Mouse (Mus musculus): ENCODE results near the gene Ptprf.

The Ptprf gene

DNA sequence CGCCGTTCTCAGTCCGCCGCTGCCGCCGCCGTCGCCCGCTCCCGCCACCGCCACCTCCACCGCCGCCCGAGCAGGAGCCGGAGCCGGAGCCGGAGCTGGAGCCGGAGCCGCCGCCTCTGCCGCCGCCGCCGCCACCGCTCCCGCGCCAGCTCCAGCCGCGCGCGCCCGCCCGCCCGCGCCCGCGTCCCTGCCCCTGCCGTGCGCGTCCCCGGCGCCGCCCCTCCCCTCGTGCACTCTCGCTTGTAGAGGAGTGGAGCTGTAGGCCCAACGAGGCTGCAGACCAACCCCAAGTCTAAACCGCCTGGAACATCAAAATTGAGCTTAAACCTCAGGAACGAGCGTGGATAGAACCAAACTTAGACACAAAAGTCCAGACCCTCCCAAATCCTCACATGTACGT lies at the start of gene Ptprf:
Ptprf (minus strand) TSS at position 175 of the 400 bp plus-strand sequence.
- DNase-seq (ENCODE audit: low read depth, low spot score): no peak

DNA sequence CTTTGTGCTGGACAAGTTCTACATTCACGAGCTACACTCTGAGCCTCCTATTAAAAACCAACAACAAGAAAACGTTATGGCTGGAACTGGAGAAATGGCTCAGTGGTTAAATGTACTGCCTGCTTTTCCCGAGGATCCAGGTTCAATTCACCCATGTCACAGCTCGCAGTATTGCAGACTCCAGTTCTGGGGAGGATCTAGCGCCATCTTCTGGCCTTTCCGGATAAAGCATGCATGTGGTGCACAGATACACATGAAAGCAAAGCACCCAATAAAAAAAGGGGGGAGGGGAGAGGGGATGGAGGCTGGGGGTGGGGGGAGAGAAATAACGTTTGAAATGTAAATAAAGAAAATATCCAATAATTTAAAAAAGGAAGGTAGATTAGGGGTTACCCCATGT lies 45.5 kb upstream of the Ptprf start:
- no peak for DNase-seq (ENCODE audit: low read depth, low spot score)

DNA sequence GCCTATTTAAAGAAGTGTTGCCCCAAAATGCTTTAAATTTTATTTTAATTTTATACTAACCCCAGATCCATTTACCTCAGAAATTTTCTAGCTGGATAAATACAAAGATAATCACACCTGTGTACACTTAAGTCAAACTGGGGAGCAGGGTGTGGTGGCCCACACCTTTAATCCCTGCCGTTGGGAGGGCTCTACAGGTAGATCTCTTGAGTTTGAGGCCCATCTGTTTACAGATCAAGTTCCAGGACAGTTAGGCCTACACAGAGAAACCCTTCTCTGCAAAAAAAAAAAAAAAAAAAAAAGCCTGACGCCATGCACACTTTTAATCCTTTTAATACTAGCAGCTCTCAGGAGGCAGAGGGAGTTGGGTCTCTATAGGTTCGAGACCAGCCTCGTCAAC lies 44.8 kb upstream of the Ptprf start:
- no peak for DNase-seq (ENCODE audit: low read depth, low spot score)

DNA sequence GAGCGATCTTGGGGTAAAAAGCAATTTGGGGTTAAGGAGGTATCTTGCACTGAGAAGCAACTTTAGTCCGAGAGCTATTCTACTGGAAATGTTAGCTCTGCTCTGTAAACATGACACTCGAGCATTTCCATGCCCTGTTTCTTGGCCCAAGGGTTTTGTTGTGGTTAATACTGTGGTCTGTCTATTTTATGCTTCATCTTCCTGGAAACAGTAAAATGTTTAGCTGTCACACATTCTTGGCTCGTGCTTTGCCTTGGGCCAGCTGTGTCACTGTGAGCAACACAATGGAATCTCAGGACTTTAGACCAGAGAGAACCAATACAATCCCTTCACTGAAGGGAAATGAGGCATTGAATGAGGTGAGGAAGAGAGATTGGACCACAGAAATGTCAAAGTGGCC lies 40.6 kb upstream of the Ptprf start:
- peak; percentile 84 for DNase-seq (ENCODE audit: low read depth, low spot score)

DNA sequence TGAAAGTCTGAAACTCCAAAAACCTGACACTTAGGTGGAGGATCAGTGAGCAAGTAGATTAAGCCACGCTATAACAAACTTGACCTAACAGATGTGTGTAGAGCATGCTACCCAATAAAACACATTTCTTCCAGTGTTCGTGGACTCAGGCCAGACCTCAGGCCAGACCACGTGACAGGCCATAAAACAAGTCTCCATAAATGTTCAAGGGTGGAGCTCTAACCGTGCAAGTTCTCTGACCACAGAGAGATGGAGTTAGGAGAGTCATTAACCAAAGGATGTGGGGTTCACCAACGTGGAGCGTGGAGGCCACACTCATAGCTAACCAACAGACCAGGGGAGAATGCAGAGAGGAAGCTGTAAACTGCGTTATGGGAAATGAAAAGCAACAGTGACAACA lies 35.3 kb upstream of the Ptprf start:
- DNase-seq (ENCODE audit: low read depth, low spot score): peak; percentile 71

DNA sequence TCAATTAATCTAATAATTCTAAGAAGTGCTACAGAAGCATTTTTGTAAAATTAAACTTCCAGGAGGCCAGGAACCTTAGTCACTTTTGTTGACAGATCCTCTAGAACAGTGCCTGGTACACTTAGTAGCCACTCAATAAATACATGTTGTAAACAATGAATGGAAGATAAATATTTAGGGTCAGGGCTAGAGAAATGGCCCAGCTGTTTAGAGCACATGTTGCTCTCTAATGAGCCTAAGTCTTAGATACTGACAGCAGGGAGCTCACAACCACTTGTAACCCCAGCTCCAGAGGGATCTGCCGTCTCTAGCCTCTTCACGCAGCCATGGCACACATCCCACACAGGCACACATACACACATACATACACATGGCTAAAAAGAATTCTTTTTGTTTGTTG lies 29.4 kb upstream of the Ptprf start:
- DNase-seq (ENCODE audit: low read depth, low spot score): no peak

DNA sequence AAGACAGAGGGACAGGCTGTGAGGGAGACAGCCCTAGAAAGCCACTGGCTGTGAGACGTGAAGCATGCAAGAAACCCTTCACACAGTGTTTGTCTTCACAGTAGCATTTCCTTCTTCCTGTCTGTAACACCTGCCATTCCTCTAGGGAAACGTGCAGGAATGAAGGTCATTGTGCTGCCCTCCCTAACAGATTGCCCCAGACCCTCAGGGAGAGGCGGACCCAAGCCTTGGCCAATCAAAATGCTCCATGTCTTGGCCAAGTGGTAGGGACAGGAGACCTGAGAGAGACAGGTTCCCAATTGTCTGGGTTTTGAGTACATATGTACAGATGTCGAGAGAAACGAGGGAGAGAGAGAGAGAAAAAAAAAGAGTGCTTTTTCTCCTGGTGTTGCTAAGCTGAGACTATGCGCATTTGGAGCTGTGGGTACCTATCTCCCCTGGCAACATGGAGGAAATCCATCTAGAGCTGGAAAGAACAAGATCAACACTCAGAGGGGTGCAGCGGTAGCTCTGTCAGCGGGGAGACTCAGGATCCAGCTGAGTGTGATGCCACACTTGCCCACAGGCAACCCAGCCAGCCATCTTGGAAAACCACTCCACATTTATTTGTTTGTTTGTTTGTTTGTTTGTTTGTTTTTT lies 28.6 kb upstream of the Ptprf start:
- DNase-seq (ENCODE audit: low read depth, low spot score): no peak

DNA sequence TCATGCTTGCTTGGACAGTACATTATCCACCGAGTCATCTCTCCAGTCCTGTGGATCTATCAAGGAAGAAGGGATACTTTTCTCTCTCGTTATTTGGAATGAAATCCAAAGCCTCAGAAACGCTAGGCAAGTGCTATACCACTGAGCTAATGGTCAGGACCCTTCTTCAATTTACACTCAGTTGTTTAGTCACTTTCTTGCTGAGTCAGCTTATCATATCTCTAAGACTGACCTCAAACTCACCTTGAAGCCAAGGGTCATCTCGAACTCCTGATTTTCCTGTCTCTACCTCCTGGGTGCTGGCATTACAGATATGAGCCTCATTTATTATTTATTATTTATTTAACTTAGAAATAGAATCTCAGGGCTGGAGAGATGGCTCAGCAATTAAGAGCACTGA lies 25.5 kb upstream of the Ptprf start:
- DNase-seq (ENCODE audit: low read depth, low spot score): no peak

DNA sequence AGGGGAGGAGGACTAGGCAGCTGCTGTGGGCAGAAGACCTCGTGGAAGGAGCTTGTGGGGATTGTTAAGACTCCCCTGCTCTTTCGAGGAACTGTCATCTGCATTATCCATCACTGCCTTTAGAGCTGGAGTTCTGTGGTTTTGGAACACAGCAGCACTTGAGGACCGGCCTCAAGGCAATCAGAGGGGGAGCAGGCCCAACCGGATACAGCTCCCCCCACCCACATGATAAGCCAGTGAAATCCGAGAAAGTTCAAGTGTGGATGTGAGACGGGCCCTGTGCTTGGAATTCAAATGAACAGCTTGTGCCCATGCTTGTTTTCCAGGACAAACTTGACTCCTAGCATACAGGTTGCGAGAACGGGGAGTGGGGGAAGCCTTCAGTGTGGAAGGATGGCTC lies 24.1 kb upstream of the Ptprf start:
- DNase-seq (ENCODE audit: low read depth, low spot score): no peak

DNA sequence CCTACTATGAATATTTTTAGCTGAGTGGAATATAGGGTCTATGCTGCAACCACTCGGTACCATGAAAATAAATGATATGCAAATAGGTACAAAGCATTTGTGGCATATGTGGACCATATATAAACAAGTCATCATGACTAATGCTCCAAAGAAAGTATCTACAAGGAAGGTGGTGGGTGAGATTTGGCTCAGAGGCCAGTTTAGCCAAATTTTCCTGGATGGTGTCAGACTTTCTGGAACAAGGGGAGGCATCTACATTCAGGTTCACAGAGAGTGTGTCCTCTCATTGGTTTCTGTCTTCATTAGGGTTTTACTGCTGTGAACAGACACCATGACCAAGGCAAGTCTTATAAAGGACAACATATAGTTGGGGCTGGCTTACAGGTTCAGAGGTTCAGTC lies 19.3 kb upstream of the Ptprf start:
- no peak for DNase-seq (ENCODE audit: low read depth, low spot score)

DNA sequence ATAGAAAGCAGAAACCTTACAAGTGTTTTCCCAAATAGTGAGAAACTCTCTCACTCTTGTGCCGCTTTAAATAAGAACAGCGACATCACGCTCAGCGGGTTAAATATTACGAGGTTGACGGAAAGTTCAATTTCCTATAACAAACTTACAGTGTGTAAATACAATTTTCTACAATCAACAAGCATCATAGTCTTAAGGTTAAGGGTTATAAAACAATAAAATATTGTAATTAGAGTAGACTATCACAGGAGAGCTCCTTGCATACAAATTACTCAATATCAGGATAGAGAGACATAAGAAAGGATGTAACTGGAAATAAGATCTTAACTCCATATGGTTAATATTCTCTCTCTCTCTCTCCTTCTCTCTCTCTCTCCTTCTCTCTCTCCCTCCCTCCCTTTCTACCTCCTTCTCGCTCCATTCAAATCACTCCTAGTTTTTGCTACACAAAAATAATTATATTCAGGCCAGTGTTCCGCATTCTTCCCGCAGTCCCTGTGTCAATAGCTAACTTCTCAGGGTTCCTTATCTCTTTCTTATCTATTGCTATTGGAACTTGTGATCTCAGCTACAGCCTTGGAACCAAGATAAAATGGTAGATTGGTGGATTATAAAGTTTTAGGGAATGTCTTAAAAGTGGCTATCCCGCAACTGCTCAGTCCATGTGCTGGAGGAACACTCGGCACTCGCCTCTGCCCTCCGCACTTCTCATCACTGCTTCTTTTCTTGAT lies 16.5 kb upstream of the Ptprf start:
- DNase-seq (ENCODE audit: low read depth, low spot score): no peak

DNA sequence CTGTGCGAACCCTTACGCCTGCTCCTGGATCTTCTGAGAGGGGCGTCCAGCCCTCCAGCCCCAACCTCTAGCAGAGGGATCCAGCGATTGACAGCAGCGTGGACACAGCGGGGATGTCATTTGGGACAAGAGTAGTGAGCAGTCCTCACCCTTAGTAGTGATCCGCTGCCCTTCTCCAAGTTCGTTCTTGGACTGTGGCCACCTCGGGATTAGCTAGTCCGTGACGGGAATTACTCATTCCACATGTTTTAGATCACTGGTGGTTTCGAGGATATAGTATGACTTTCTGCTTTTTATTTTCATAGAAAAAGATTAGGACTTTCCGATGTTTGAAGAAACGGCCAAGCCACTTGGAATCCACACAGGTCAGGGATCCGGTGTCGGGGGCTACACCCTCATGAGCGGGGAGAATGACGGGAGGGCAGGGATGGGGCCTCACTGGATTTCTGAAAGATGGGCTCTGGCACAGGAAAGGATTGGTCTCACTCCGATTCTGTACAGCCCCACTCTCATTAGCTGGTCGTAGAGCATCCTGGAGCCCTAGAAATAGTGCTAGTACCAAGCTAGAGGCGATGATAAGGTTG lies 15.0 kb upstream of the Ptprf start:
- peak; percentile 30 for DNase-seq (ENCODE audit: low read depth, low spot score)

DNA sequence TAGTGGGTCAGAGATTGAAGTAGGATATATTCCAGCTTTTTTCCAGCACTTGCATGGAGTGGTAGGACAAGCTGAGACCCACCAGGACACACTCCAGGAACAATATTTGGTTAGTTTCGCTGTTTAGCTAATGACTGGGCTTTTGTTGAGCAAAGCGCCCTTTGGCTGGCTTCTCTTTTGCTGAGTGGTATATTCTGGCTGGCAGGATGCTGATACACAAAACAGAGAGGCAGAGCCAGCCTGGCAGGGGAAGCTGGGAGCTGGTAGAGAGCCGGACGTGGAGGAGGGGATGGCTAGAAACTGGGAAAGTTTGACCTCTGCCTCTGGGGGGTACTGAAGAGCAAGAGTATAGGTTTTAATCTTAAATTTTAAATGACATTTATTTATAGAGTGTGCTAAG lies 13.8 kb upstream of the Ptprf start:
- DNase-seq (ENCODE audit: low read depth, low spot score): no peak

DNA sequence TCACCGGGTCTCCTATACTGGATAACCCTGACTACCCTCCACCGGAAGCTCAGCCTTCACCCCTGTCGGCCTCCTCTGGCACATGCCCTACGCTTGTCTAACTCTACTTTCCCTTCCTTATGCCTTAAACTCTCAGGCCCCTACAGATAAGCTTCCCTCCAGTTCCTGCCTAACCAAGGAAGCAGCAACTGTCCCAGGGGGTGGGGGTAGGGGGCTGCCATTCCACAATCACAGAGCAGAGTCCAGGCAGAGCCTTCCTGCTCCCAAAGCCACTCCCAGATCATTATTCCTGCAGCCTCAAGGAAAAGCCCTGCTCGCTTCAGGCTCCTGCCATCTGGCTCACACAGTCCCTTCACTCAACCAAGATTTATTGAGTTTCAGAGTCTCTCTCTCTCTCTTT lies 6.6 kb upstream of the Ptprf start:
- no peak for DNase-seq (ENCODE audit: low read depth, low spot score)

DNA sequence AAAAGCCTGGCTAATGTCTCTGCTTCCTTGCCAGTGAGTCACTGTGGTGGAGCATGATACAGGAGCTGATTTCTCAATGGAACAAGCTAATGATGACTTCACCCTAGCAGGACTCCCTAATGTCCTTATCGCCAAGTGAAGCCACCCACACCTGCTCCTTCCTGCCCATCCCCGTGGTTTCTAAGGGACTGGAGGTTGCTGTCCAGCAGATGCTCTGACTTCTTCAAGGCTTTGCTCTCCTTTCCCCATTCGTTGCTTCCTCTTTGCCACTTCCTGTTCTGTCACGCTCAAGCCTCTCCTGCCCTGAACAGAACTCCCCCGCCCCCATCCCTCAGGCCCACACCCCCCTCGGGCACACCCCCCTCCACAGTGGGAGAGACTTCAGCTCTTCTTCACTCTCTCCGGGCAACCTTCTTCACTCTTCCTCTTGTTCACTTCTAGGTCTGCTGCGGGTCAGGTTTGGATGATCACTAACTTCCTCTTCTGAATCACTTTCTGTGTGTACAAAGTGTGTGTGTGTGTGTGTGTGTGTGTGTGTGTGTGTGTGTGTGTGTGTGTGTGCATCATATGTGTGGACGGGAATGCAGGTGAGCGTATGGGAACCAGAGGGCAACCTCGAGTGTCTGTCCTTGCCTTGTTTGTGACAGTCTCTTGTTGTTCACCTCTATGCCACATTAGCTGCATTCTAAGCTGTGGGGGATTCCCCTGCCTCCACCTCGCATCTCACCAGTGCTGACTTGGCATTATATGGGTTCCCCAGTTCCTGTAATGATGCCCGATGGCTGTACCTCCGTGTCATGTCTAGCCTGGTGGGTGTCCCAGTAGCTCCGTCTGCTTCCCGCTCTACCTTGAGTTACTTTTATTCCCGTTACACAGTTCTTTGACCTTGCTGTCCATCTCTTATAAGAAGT lies 4.7 kb upstream of the Ptprf start:
- DNase-seq (ENCODE audit: low read depth, low spot score): peak; percentile 71

DNA sequence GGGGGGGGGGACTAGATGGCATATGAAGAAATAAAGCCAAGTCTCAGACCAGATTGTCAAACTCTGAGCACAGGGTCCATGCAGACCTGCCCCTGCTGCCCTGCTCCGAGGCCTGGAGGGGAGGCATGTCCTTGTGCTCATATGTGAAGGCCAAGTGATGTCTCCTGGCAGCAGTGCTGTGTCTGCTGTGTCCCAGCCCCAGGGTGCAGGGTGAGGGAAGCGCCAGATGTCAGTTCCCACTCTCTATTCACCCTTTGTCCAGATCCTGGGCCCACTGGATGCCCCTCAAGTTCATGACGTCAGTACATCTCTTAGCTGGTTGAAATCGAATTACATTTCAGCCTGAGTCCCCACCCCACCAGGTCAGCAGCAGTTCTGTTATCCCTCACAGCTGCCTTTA lies 3.6 kb upstream of the Ptprf start:
- no peak for DNase-seq (ENCODE audit: low read depth, low spot score)

DNA sequence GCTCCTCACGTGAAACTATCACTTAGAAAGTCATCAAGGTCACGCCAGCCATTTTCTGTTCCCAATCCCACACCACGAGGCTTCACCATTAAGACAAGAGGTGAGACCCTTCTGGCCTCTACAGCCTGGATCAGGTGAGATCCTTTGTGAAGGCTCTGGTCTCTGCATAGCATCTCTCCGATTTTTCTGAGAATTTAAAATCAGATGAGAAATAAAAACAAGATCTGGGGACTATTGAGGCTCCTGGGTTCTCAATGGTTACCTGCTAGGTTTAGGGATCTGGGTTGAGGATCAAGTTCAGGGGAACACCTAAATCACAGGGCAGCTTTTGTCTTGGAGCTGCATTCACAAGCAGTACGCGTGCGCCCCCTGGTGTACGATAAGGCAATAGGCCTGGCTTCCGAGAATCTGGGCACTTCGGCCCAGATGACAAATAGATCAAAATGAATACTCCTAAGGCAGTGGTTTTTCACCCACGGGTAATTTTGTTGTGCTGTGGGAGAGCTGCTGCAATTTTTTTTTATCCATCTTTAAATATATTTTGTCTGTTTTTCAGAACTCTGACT lies 1.6 kb upstream of the Ptprf start:
- DNase-seq (ENCODE audit: low read depth, low spot score): peak; percentile 77

DNA sequence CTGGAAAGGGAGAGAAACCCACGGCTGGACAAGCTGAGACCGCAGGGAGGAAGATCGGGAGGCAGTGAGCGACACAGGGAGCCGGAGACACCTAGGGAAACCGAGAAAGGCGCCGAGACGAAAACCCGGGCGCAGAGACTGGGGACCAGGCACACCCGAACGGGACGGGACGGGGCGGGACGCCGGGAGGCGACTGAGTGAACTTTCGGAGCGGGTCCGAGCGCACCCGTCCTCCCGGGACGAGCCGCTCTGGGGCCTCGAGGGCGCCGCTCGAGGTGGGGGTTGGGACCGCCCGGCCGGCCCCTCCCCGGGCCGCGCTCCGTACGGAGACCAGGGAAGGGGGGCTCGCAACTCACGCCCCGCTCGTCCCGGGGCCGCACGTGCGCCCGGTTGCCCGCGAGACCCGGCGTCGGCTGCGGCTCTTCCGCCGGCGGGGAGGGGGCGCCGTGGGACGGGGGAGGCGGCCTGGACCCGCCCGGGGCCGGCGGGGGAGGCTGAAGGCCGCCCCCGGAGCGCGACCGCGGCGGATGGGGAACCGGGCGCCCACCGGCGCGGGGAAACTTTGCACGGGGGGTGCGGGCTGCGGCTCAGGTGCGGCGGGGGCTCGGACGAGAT lies 682 bp downstream of the Ptprf start:
- no peak for DNase-seq (ENCODE audit: low read depth, low spot score)

DNA sequence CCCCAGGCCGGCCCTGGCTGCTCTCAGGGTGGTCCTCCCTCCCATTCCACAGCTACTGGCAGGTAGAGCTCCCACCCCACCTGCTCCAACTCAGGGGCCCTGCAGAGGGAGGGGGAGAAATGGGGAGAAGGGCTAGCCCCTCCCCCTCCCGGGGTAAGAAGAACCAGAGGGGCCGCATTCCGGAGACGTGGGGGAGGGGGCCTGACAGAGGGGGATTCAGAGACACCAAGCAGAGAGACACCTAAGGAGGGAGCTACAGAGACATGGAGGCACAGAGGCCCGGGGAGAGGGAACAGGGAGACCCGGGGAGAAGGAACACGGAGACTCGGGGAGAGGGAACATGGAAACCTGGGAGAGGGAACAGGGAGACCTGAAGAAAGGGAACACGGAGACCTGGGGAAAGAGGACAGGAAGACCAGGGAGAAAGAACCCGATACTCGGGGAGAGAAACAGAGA lies 1.2 kb downstream of the Ptprf start:
- DNase-seq (ENCODE audit: low read depth, low spot score): no peak

DNA sequence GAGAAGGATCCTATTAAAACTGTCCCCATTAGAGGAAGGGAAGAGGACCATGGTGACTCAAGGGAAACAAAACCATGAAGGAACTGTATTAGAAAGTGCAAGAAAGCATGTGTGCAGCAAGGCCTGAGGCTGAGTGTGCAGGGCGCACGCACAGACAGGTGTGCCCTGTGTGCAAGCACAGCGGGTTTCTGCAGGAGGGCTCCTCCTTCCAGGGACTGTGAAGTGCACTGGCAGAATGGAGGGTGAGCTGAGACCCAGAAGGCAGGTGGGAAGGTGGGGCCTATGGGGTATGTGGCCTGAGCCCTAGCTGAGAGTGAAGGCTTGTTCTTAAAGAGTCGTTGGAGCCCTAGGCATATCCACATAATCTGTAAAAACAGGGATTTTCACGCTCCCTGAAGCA lies 1.9 kb downstream of the Ptprf start:
- DNase-seq (ENCODE audit: low read depth, low spot score): no peak

DNA sequence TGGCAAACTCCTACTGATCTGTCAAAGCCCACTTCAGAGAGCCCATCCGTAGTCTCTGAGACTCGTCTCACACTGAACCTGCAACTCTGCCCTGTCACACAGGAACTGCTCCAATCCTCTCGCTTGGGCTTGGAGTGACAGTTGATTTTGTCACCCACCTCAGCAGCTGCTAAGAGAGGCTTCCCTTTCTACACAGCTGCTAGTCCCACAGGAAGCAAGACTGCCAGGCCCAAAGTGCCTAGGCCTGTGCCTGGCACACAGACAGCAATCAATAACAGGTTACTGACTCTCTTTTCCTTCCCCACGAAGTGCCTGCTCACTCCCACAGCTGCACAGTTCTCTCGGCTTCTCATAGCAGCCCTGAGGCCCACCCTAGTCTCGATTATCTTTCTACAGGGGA lies 2.7 kb downstream of the Ptprf start:
- no peak for DNase-seq (ENCODE audit: low read depth, low spot score)

All from 3T3-L1 (cell line).